Mouse (Mus musculus) G1E (cell line): ENCODE measurements around the gene Oas1g.

Experiments
- CTCF ChIP-seq: IDR thresholded peaks from 2 replicates; pipeline ENCODE4 v1.5.1; 2012; ENCODE audit warnings: low read depth, low read length, inconsistent platforms, mixed read lengths
- GATA1 ChIP-seq: IDR thresholded peaks from 2 replicates; pipeline ENCODE4 v1.6.1; 2012; ENCODE audit warnings: borderline replicate concordance, low read length, inconsistent platforms, mixed read lengths
- GATA2 ChIP-seq: IDR thresholded peaks from 2 replicates; pipeline ENCODE4 v1.6.1; 2012; ENCODE audit warnings: low read depth, low read length, inconsistent platforms, borderline replicate concordance
- POLR2AphosphoS5 ChIP-seq: IDR thresholded peaks from 2 replicates; pipeline ENCODE4 v1.6.1; 2012; ENCODE audit warnings: low read depth, low read length, inconsistent platforms; ENCODE audit not compliant: insufficient replicate concordance
- TAL1 ChIP-seq: conservative IDR thresholded peaks from 2 replicates; pipeline ENCODE4 v1.6.1; 2012; ENCODE audit warnings: low read depth, low read length, inconsistent platforms, mixed read lengths

DNA sequence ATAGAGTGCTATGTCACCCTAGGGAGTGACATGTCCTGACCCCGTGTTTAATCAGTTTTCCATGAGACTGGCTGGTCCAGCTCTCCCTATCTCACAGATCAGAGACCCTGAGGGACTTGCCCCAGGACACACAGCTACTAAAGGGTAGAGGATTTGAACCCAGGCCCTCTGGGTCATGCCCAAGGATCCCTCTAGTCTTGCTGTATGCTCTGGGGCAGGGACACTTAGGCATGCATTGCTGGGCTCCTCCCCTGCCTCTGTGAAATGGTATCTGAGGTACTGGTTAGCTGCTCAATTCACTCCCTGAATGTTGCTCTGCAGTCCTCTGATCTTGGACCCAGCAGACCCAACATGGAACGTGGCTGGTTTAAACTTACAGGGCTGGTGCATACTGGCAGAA, 15.9 kb downstream of the Oas1g start:
- TF ChIP-seq GATA1 (no peak), TAL1 (no peak), CTCF (no peak), POLR2AphosphoS5 (no peak), GATA2 (no peak)
